Mouse (Mus musculus): ENCODE results near the gene Zfand2b. TPM values are rescaled to one million over a fixed set of nuclear protein-coding genes. Genes with fewer than 3 reads are reported as not detected.

Zfand2b gene
- polyA plus RNA-seq, 1 experiment from 2014 or later, result 39.6 TPM

GRCm38 (mm10) chr1:75138448-75138847 is 30.0 kb upstream of the Zfand2b start:
- Histone ChIP-seq H3K27me3 (ENCODE audit: control insufficient read depth, insufficient read depth, low read length) (no peaks in the 10 kb centered on the region), H3K9me3 (ENCODE audit: control insufficient read depth, low read length) (no peaks in the 10 kb centered on the region), H3K4me1 (ENCODE audit: control insufficient read depth, insufficient read depth, low read length) (peaks cover 8% of the 10 kb centered on the region; the same call in 1 of the 2 replicates), H3K4me2 (replicated peaks; ENCODE audit: low read depth, low read length) (no peak overlapping the region), H3K9ac (ENCODE audit: low read depth, low read length) (no peak overlapping the region), H3K36me3 (ENCODE audit: control insufficient read depth, insufficient read depth, low read length) (peaks cover 37% of the 10 kb centered on the region), H3K4me3 (ENCODE audit: low read length) (no peak overlapping the region), H3K27ac (ENCODE audit: low read depth, low read length) (no peak overlapping the region)
- ATAC-seq (ENCODE audit: low FRiP score, low TSS enrichment), result no peak
- WGBS, result 91% methylated on average over 2 of the region's 2 CpGs

DNA sequence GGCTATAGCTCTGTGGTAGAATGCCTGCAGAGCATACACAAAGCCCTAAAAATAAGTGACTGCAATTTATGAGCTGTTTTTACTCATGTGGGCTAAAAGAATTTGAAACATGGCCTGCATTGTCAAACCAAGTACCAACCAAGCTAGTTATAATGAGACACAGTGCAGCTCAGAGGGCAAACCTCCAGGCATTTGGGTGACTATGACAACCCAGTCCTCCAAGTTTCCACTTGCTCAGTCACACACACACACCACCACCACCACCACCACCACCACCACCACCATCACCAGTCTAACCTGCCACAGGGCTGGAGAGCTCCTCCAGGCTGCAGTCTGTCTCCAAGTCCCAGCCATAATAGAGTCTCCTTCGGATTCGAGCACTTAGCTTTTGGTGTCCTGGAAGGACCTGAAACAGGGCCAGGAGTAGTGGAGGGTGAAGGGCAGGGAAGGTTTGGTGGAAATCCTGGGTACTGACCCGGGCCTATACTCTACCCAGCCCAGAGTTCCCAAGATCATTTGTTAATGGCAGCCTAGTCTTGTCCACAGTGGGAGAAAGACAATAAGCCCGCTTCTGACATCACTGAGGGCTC is 27.8 kb upstream of the Zfand2b start:
- H3K9ac ChIP-seq (ENCODE audit: low read depth, low read length), result peak overlapping the region; percentile 92
- peak overlapping the region; percentile 84 for H3K4me3 ChIP-seq (ENCODE audit: low read length)
- H3K4me1 ChIP-seq (ENCODE audit: control insufficient read depth, insufficient read depth, low read length), result peaks cover 15% of the 10 kb centered on the region
- WGBS, result 55% methylated on average over 4 of the region's 4 CpGs
- peak overlapping the region; percentile 95; the same call in 1 of the 2 replicates for H3K27ac ChIP-seq (ENCODE audit: low read depth, low read length)
- no peaks in the 10 kb centered on the region for H3K27me3 ChIP-seq (ENCODE audit: control insufficient read depth, insufficient read depth, low read length)
- H3K36me3 ChIP-seq (ENCODE audit: control insufficient read depth, insufficient read depth, low read length), result peaks cover 51% of the 10 kb centered on the region
- H3K4me2 ChIP-seq (replicated peaks; ENCODE audit: low read depth, low read length), result peak overlapping the region; percentile 93
- H3K9me3 ChIP-seq (ENCODE audit: control insufficient read depth, low read length), result no peaks in the 10 kb centered on the region
- no peak for ATAC-seq (ENCODE audit: low FRiP score, low TSS enrichment)

DNA sequence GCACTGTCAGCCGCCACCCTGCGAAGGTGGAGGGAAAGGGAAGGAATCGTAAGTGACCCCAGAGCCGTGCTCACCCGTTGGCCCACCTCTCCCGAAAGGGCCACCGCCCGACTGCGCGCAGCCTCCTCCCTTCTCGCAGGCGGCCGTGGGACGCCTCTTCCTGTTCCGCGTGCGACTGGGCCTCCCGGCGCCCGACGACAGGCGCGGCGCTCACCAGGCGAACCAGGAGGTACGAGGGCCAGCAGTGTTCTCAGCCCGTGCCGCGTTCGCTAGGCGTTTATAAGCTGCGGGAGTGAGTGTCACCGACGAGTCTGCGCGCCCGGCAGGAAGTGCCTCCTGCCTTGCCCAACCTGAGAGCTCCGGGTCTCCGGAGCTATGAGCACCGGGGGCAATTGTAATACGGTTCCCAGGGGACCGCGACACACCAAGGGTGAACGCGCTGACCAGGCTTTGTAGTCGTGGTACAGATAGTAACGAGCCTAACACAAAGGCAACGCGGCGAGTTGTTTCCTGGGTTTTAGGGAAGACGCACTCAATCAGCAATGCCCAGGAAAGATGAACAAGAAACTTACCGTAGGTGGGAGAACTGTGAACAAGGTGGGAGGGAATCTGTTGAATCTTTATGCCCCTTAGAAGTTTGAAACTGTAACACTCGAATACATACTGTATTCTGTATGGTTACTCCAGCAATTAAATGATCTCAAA is 26.8 kb upstream of the Zfand2b start:
- peak; percentile 13 for ATAC-seq (ENCODE audit: low FRiP score, low TSS enrichment)
- peak overlapping the region; percentile 93 for H3K4me2 ChIP-seq (replicated peaks; ENCODE audit: low read depth, low read length)
- H3K4me1 ChIP-seq (ENCODE audit: control insufficient read depth, insufficient read depth, low read length), result peaks cover 15% of the 10 kb centered on the region
- peaks cover 52% of the 10 kb centered on the region for H3K36me3 ChIP-seq (ENCODE audit: control insufficient read depth, insufficient read depth, low read length)
- WGBS, result under 1% methylated on average over 53 of the region's 53 CpGs
- H3K9me3 ChIP-seq (ENCODE audit: control insufficient read depth, low read length), result no peaks in the 10 kb centered on the region
- H3K9ac ChIP-seq (ENCODE audit: low read depth, low read length), result peak overlapping the region; percentile 92
- peak overlapping the region; percentile 95; the same call in 1 of the 2 replicates for H3K27ac ChIP-seq (ENCODE audit: low read depth, low read length)
- peak overlapping the region; percentile 84 for H3K4me3 ChIP-seq (ENCODE audit: low read length)
- H3K27me3 ChIP-seq (ENCODE audit: control insufficient read depth, insufficient read depth, low read length), result no peaks in the 10 kb centered on the region

DNA sequence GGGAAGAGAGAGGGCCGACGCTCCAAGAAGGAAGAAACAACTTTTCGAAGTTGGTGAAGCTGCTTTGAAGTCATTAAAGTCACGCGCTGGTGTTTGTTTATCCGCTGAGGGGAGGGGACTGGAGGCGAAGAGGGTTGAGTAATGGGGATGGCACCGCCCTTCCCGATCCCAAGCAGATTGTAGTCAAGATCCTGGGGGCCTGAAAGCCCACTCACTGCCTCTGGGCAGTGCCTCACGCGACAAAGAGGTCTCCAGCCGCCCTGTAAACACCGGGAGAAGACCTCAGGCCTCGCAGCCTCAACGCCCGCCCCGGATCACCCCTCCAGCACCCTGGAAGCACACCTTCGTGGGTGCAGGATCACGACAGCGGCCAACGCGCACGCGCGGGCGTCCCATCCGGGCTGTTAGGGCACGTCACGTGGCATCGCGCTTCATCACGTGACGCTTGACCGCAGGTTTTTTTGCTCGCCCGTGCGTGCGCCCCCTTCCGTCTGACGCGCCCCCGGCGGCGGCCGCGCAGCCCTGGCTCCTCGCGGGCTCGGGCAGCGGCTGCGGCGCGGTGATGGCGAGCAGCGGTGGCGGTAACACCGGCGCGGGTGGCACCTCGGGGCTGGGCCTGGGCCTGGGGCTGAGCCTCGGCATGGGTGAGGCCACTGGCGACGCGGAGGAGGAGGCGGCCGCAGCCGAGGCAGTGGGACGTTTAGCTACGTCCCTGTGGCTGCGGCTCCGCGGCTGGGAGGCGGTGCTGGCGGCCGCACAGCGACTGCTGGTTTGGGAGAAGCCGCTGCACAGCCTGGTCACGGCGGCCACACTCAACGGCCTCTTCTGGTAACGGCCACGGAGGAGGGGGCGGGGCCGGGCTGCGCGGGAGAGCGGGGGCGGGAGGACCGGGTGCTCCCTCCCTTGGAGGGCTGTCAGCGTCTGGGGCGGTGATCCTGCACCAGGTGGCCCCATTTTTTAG is 25.9 kb upstream of the Zfand2b start, which contains the start of the genes Cnppd1 and Retreg2:
Gene Cnppd1, minus strand, starts transcription at position 411 of the 961 bp plus-strand sequence.
Gene Retreg2, plus strand, starts transcription at position 478 of the 961 bp plus-strand sequence.
- H3K4me1 ChIP-seq (ENCODE audit: control insufficient read depth, insufficient read depth, low read length), result peaks cover 15% of the 10 kb centered on the region
- H3K4me3 ChIP-seq (ENCODE audit: low read length), result peak within 1 kb of the TSS; percentile 84
- H3K9me3 ChIP-seq (ENCODE audit: control insufficient read depth, low read length), result no peaks in the 10 kb centered on the region
- peak within 1 kb of the TSS; percentile 92 for H3K9ac ChIP-seq (ENCODE audit: low read depth, low read length)
- H3K36me3 ChIP-seq (ENCODE audit: control insufficient read depth, insufficient read depth, low read length), result peaks cover 52% of the 10 kb centered on the region
- peak within 1 kb of the TSS; percentile 93 for H3K4me2 ChIP-seq (replicated peaks; ENCODE audit: low read depth, low read length)
- peak; percentile 87 for ATAC-seq (ENCODE audit: low FRiP score, low TSS enrichment)
- WGBS, result under 1% methylated on average over 90 of the region's 91 CpGs
- no peaks in the 10 kb centered on the region for H3K27me3 ChIP-seq (ENCODE audit: control insufficient read depth, insufficient read depth, low read length)
- H3K27ac ChIP-seq (ENCODE audit: low read depth, low read length), result peak within 1 kb of the TSS; percentile 95

- H3K27me3 ChIP-seq (ENCODE audit: control insufficient read depth, insufficient read depth, low read length), result no peaks in the 10 kb centered on the region
- peaks cover 15% of the 10 kb centered on the region for H3K4me1 ChIP-seq (ENCODE audit: control insufficient read depth, insufficient read depth, low read length)
- H3K4me2 ChIP-seq (replicated peaks; ENCODE audit: low read depth, low read length), result no peak overlapping the region
- H3K36me3 ChIP-seq (ENCODE audit: control insufficient read depth, insufficient read depth, low read length), result peaks cover 46% of the 10 kb centered on the region
- no peak for ATAC-seq (ENCODE audit: low FRiP score, low TSS enrichment)
- no peak overlapping the region for H3K4me3 ChIP-seq (ENCODE audit: low read length)
- no peaks in the 10 kb centered on the region for H3K9me3 ChIP-seq (ENCODE audit: control insufficient read depth, low read length)
- H3K27ac ChIP-seq (ENCODE audit: low read depth, low read length), result no peak overlapping the region
- 93% methylated on average over 3 of the region's 3 CpGs for WGBS
- H3K9ac ChIP-seq (ENCODE audit: low read depth, low read length), result no peak overlapping the region
Observed at GRCm38 (mm10) chr1:75145589-75145988, 22.9 kb upstream of the Zfand2b start.

GRCm38 (mm10) chr1:75147411-75148135 is 20.9 kb upstream of the Zfand2b start:
- Histone ChIP-seq H3K27me3 (ENCODE audit: control insufficient read depth, insufficient read depth, low read length) (no peaks in the 10 kb centered on the region), H3K4me2 (replicated peaks; ENCODE audit: low read depth, low read length) (no peak overlapping the region), H3K36me3 (ENCODE audit: control insufficient read depth, insufficient read depth, low read length) (peaks cover 46% of the 10 kb centered on the region), H3K9ac (ENCODE audit: low read depth, low read length) (no peak overlapping the region), H3K4me1 (ENCODE audit: control insufficient read depth, insufficient read depth, low read length) (peaks cover 10% of the 10 kb centered on the region; the same call in 1 of the 2 replicates), H3K4me3 (ENCODE audit: low read length) (no peak overlapping the region), H3K27ac (ENCODE audit: low read depth, low read length) (no peak overlapping the region), H3K9me3 (ENCODE audit: control insufficient read depth, low read length) (no peaks in the 10 kb centered on the region)
- WGBS, result 90% methylated on average over 7 of the region's 7 CpGs
- no peak for ATAC-seq (ENCODE audit: low FRiP score, low TSS enrichment)

DNA sequence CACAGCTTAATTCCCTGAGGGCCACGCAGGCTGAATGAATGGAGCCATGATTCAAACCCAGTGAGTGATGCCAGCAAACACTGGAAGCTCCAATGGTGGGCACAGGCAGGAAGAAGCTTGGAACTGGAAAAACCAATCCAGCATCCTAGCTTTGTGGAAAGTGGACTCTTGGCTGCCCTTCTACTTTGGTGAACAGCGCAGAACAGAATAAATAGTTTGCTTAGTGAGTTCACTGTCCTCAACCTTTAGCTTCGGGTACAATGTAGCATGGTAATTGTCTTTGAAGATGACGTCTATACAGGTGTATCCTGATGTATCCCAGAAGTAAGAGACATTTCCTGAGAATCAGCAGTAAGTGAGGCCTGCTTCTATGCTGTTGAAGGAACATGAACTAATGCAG is 19.7 kb upstream of the Zfand2b start:
- Histone ChIP-seq H3K36me3 (ENCODE audit: control insufficient read depth, insufficient read depth, low read length) (peaks cover 46% of the 10 kb centered on the region), H3K27me3 (ENCODE audit: control insufficient read depth, insufficient read depth, low read length) (no peaks in the 10 kb centered on the region), H3K4me3 (ENCODE audit: low read length) (no peak overlapping the region), H3K9me3 (ENCODE audit: control insufficient read depth, low read length) (no peaks in the 10 kb centered on the region), H3K9ac (ENCODE audit: low read depth, low read length) (no peak overlapping the region), H3K27ac (ENCODE audit: low read depth, low read length) (no peak overlapping the region), H3K4me1 (ENCODE audit: control insufficient read depth, insufficient read depth, low read length) (peaks cover 4% of the 10 kb centered on the region; the same call in 1 of the 2 replicates), H3K4me2 (replicated peaks; ENCODE audit: low read depth, low read length) (no peak overlapping the region)
- ATAC-seq (ENCODE audit: low FRiP score, low TSS enrichment), result no peak
- WGBS, result 89% methylated on average over 4 of the region's 4 CpGs

- ATAC-seq (ENCODE audit: low FRiP score, low TSS enrichment), result no peak
Observed at GRCm38 (mm10) chr1:75155837-75156236, 12.6 kb upstream of the Zfand2b start.

More at GRCm38 (mm10) chr1:75155837-75156236, 12.6 kb upstream of the Zfand2b start:
- H3K4me2 ChIP-seq (replicated peaks; ENCODE audit: low read depth, low read length), result no peak overlapping the region
- no peaks in the 10 kb centered on the region for H3K36me3 ChIP-seq (ENCODE audit: control insufficient read depth, insufficient read depth, low read length)
- no peak overlapping the region for H3K9ac ChIP-seq (ENCODE audit: low read depth, low read length)
- no peaks in the 10 kb centered on the region for H3K9me3 ChIP-seq (ENCODE audit: control insufficient read depth, low read length)
- H3K27me3 ChIP-seq (ENCODE audit: control insufficient read depth, insufficient read depth, low read length), result peaks cover 3% of the 10 kb centered on the region; the same call in 1 of the 2 replicates
- H3K4me1 ChIP-seq (ENCODE audit: control insufficient read depth, insufficient read depth, low read length), result no peaks in the 10 kb centered on the region
- H3K4me3 ChIP-seq (ENCODE audit: low read length), result no peak overlapping the region
- no peak overlapping the region for H3K27ac ChIP-seq (ENCODE audit: low read depth, low read length)
- WGBS, result 69% methylated on average over 3 of the region's 3 CpGs

Data from kidney, embryonic 14.5 days (tissue).